28 mouse cellular contexts compared by ENCODE assay signal in the genomic region with DNA sequence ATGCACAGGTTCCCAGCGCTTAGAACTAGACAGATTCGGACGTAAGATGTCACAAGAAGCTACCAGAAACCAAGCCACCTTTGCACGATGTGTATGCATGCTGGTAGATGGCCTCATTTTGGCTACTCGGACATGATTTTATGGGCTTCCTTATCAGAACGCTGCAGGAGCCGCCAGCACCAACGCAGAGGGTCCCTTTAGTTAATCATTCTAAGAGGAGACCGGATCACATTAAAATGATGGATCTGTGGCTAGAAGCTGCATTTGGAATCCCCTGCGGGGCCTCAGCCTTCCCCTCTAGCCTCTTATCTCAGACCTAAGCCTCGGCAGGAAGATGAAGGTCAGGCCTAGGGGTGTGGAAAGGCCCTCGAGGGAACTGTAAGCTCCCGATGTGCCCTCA.
A peak's percentile ranks its signal among the peaks of the same experiment; 100 is the strongest.
DNase-seq lines count a peak whose midpoint lies in the region; ATAC-seq lines count a peak whose summit lies in the region.
"Had no signal": no experiment of that assay in that cellular context is flagged by ENCODE, and none has a peak within 500 bp of the region (broad histone marks: within the 10 kb centered on the region; RNA-seq: fewer than 3 reads in every experiment).

No protein-coding gene starts in this region.

- H3K27ac ChIP-seq in heart, embryonic 11.5 days (ENCODE audit: low read depth, low read length) = no peak overlapping the region
- H3K27ac ChIP-seq in kidney, embryonic 16.5 days (ENCODE audit: low read length) = no peak overlapping the region
- no peak overlapping the region for H3K27ac ChIP-seq in intestine, embryonic 15.5 days
- H3K27ac ChIP-seq in neural tube, embryonic 14.5 days (ENCODE audit: low read depth, low read length) = no peak overlapping the region; the same call in 1 of the 2 replicates
- no peak overlapping the region for H3K27ac ChIP-seq in midbrain, embryonic 15.5 days
- H3K27ac ChIP-seq: embryonic facial prominence, embryonic 12.5 days; forebrain, embryonic 10.5 days; forebrain, embryonic 15.5 days; liver, embryonic 12.5 days; midbrain, embryonic 13.5 days; neural tube, embryonic 12.5 days had no signal

- H3K4me2 ChIP-seq in heart, embryonic 11.5 days = peak overlapping the region; percentile 27
- H3K4me2 ChIP-seq in kidney, embryonic 16.5 days (replicated peaks; ENCODE audit: low read depth, low read length) = no peak overlapping the region
- peak overlapping the region; percentile 35 for H3K4me2 ChIP-seq in intestine, embryonic 15.5 days (replicated peaks)
- H3K4me2 ChIP-seq in neural tube, embryonic 14.5 days (ENCODE audit: low read depth, low read length) = no peak overlapping the region
- H3K4me2 ChIP-seq in midbrain, embryonic 15.5 days = no peak overlapping the region
- H3K4me2 ChIP-seq: embryonic facial prominence, embryonic 12.5 days; forebrain, embryonic 15.5 days; heart, embryonic 12.5 days; liver, embryonic 12.5 days; midbrain, embryonic 13.5 days; neural tube, embryonic 12.5 days had no signal

- no peak overlapping the region for H3K9ac ChIP-seq in heart, embryonic 11.5 days (ENCODE audit: low read depth, low read length)
- H3K9ac ChIP-seq in kidney, embryonic 16.5 days (replicated peaks; ENCODE audit: low read length) = no peak overlapping the region
- H3K9ac ChIP-seq in intestine, embryonic 15.5 days = no peak overlapping the region
- no peak overlapping the region for H3K9ac ChIP-seq in neural tube, embryonic 14.5 days (replicated peaks; ENCODE audit: low read depth, low read length)
- H3K9ac ChIP-seq in midbrain, embryonic 15.5 days = no peak overlapping the region
- H3K9ac ChIP-seq: embryonic facial prominence, embryonic 12.5 days; forebrain, embryonic 15.5 days; heart, embryonic 12.5 days; liver, embryonic 12.5 days; liver, postnatal 0 days; midbrain, embryonic 13.5 days; neural tube, embryonic 12.5 days had no signal

- 38% methylated on average over 13 of the region's 13 CpGs for WGBS in heart, embryonic 11.5 days (ENCODE audit: insufficient replicate concordance)
- WGBS in kidney, embryonic 16.5 days = 30% methylated on average over 13 of the region's 13 CpGs
- WGBS in intestine, embryonic 15.5 days = 18% methylated on average over 13 of the region's 13 CpGs
- WGBS in neural tube, embryonic 14.5 days = 59% methylated on average over 13 of the region's 13 CpGs
- 75% methylated on average over 13 of the region's 13 CpGs for WGBS in midbrain, embryonic 15.5 days

- no peaks in the 10 kb centered on the region for H3K36me3 ChIP-seq in heart, embryonic 11.5 days (ENCODE audit: control insufficient read depth, insufficient read depth, low read length)
- H3K36me3 ChIP-seq in kidney, embryonic 16.5 days (ENCODE audit: insufficient read depth, low read length) = no peaks in the 10 kb centered on the region
- H3K36me3 ChIP-seq in intestine, embryonic 15.5 days = no peaks in the 10 kb centered on the region
- no peaks in the 10 kb centered on the region for H3K36me3 ChIP-seq in neural tube, embryonic 14.5 days (ENCODE audit: control insufficient read depth, insufficient read depth, low read length)
- no peaks in the 10 kb centered on the region for H3K36me3 ChIP-seq in midbrain, embryonic 15.5 days (replicated peaks)
- H3K36me3 ChIP-seq: embryonic facial prominence, embryonic 12.5 days; forebrain, embryonic 10.5 days; forebrain, embryonic 15.5 days; heart, embryonic 12.5 days; liver, embryonic 12.5 days; midbrain, embryonic 13.5 days; neural tube, embryonic 12.5 days had no signal

- H3K4me1 ChIP-seq in heart, embryonic 11.5 days (ENCODE audit: control insufficient read depth, insufficient read depth, low read length) = peaks cover 26% of the 10 kb centered on the region
- H3K4me1 ChIP-seq in kidney, embryonic 16.5 days (ENCODE audit: insufficient read depth, low read length) = peaks cover 11% of the 10 kb centered on the region
- peaks cover 6% of the 10 kb centered on the region; the same call in 1 of the 2 replicates for H3K4me1 ChIP-seq in intestine, embryonic 15.5 days (replicated peaks)
- H3K4me1 ChIP-seq in neural tube, embryonic 14.5 days (ENCODE audit: control insufficient read depth, insufficient read depth, low read length) = 0 out of 2 replicates have a peak, but pooled peaks cover 4% of the 10 kb centered on the region
- no peaks in the 10 kb centered on the region for H3K4me1 ChIP-seq in midbrain, embryonic 15.5 days
- H3K4me1 ChIP-seq: embryonic facial prominence, embryonic 12.5 days; forebrain, embryonic 10.5 days; forebrain, embryonic 15.5 days had no signal

- DNase-seq in heart, postnatal 10 days = no peak
- DNase-seq in kidney, postnatal 36 days = no peak
- DNase-seq in cerebellum, postnatal 4 days (ENCODE audit: low spot score in 2 of 2) = no peak
- DNase-seq: cerebellum, adult 8-10 months; cerebellum, postnatal 25 days; gastrocnemius, postnatal 25 days; heart, adult 18-20 months; kidney, adult 8-10 months; kidney, postnatal 14 days; layer of hippocampus, postnatal 36 days; left cerebral cortex, postnatal 4 days; liver, postnatal 0 days; lung, postnatal 36 days; retina, postnatal 1 day; right cerebral cortex, postnatal 14 days; thymus, postnatal 14 days had no signal

- H3K4me3 ChIP-seq in heart, embryonic 11.5 days (ENCODE audit: low read depth, low read length) = no peak overlapping the region
- H3K4me3 ChIP-seq in kidney, embryonic 16.5 days (ENCODE audit: low read length) = no peak overlapping the region
- no peak overlapping the region for H3K4me3 ChIP-seq in intestine, embryonic 15.5 days (replicated peaks)
- no peak overlapping the region for H3K4me3 ChIP-seq in neural tube, embryonic 14.5 days (ENCODE audit: low read depth, low read length)
- no peak overlapping the region for H3K4me3 ChIP-seq in midbrain, embryonic 15.5 days
- H3K4me3 ChIP-seq: embryonic facial prominence, embryonic 12.5 days; forebrain, embryonic 10.5 days; forebrain, embryonic 15.5 days; heart, embryonic 12.5 days; liver, embryonic 12.5 days; midbrain, embryonic 13.5 days; neural tube, embryonic 12.5 days had no signal

- ATAC-seq in heart, embryonic 11.5 days (replicated peaks; ENCODE audit: insufficient number of reproducible peaks, low FRiP score, low TSS enrichment) = 0 out of 2 replicates have a peak, but pooled peaks have one; percentile 22
- 0 out of 2 replicates have a peak, but pooled peaks have one; percentile 12 for ATAC-seq in kidney, embryonic 16.5 days (ENCODE audit: low FRiP score, low TSS enrichment)
- peak; percentile 65 for ATAC-seq in intestine, embryonic 15.5 days
- 0 out of 2 replicates have a peak, but pooled peaks have one; percentile 14 for ATAC-seq in neural tube, embryonic 14.5 days (ENCODE audit: low read depth)
- ATAC-seq in midbrain, embryonic 15.5 days (replicated peaks) = no peak
- ATAC-seq: forebrain, embryonic 15.5 days; liver, embryonic 12.5 days; liver, postnatal 0 days; midbrain, embryonic 13.5 days had no signal

- H3K9me3 ChIP-seq in heart, embryonic 11.5 days (replicated peaks; ENCODE audit: control insufficient read depth, low read length) = no peaks in the 10 kb centered on the region
- no peaks in the 10 kb centered on the region for H3K9me3 ChIP-seq in kidney, embryonic 16.5 days (ENCODE audit: low read length)
- H3K9me3 ChIP-seq in intestine, embryonic 15.5 days = no peaks in the 10 kb centered on the region
- H3K9me3 ChIP-seq in neural tube, embryonic 14.5 days (ENCODE audit: control insufficient read depth, low read length) = no peaks in the 10 kb centered on the region
- H3K9me3 ChIP-seq in midbrain, embryonic 15.5 days = no peaks in the 10 kb centered on the region
- H3K9me3 ChIP-seq: embryonic facial prominence, embryonic 12.5 days; forebrain, embryonic 10.5 days; forebrain, embryonic 15.5 days; heart, embryonic 12.5 days; liver, embryonic 12.5 days; midbrain, embryonic 13.5 days; neural tube, embryonic 12.5 days had no signal

- intact Hi-C loops in heart, postnatal 10 days (cut with DNase I) = no loop called here

- no peaks in the 10 kb centered on the region for H3K27me3 ChIP-seq in heart, embryonic 11.5 days (ENCODE audit: control insufficient read depth, insufficient read depth, low read length)
- no peaks in the 10 kb centered on the region for H3K27me3 ChIP-seq in kidney, embryonic 16.5 days (ENCODE audit: insufficient read depth, low read length)
- H3K27me3 ChIP-seq in intestine, embryonic 15.5 days (replicated peaks) = no peaks in the 10 kb centered on the region
- no peaks in the 10 kb centered on the region for H3K27me3 ChIP-seq in neural tube, embryonic 14.5 days (ENCODE audit: control insufficient read depth, insufficient read depth, low read length)
- no peaks in the 10 kb centered on the region for H3K27me3 ChIP-seq in midbrain, embryonic 15.5 days (replicated peaks)
- H3K27me3 ChIP-seq: embryonic facial prominence, embryonic 12.5 days; forebrain, embryonic 15.5 days; heart, embryonic 12.5 days; midbrain, embryonic 13.5 days; neural tube, embryonic 12.5 days had no signal

Comparison
In these comparisons a context has a peak if more than half of its experiments do, and no peak if none do; other contexts are left out.
1. H3K4me2 ChIP-seq: peak in heart, embryonic 11.5 days (single experiment) and intestine, embryonic 15.5 days (single experiment); none in kidney, embryonic 16.5 days (single experiment), neural tube, embryonic 14.5 days (single experiment) and midbrain, embryonic 15.5 days (single experiment).